Mouse (Mus musculus) cerebellum, postnatal 14 days (tissue): ENCODE data around the gene Olfr308.
"Not testable (repeated sequence)": the region's sequence is repeated elsewhere in the genome, so short reads cannot be mapped to it uniquely, and the experiment has no call there.

ENCODE experiments used
- DNase-seq, 2 experiments: peaks; one replicate each; pipeline ENCODE4 v3.0.0; 2021; ENCODE audit warnings: mixed read lengths in 2 of 2

Olfr308 gene

GRCm38 (mm10) chr7:86325530-86325929, at the start of gene Olfr308:
Olfr308 (minus strand) TSS chr7:86325630.
- DNase-seq = no peak

GRCm38 (mm10) chr7:86366828-86367227, 41.4 kb upstream of the Olfr308 start, which contains the start of gene Olfr305:
Olfr305 (minus strand) TSS chr7:86366928.
- DNase-seq = no peak

GRCm38 (mm10) chr7:86346296-86346695, 20.9 kb upstream of the Olfr308 start:
- DNase-seq = not testable (repeated sequence)

GRCm38 (mm10) chr7:86344253-86344652, 18.8 kb upstream of the Olfr308 start:
- DNase-seq = no peak

GRCm38 (mm10) chr7:86342881-86343565, 17.6 kb upstream of the Olfr308 start:
- no peak for DNase-seq

GRCm38 (mm10) chr7:86337486-86337885, 12.1 kb upstream of the Olfr308 start, which contains the start of gene Olfr307:
Olfr307 (minus strand) TSS chr7:86337586.
- no peak for DNase-seq

- no peak for DNase-seq
These were observed 4.1 kb downstream of the Olfr308 start for GRCm38 (mm10) chr7:86321323-86321722.

GRCm38 (mm10) chr7:86313608-86314007, 11.8 kb downstream of the Olfr308 start, which contains the start of gene Olfr309:
Olfr309 (minus strand) TSS chr7:86313708.
- no peak for DNase-seq

- DNase-seq = no peak
These were observed 48.4 kb downstream of the Olfr308 start, which contains the start of gene Olfr310 for GRCm38 (mm10) chr7:86277072-86277471. Olfr310 (minus strand) TSS chr7:86277172.
